Mouse (Mus musculus) bone marrow, adult 2 months (tissue): ENCODE measurements around the gene Tigit.

Source experiments
- CTCF ChIP-seq: fragments of 200-500 bp; IDR thresholded peaks from 2 replicates; pipeline ENCODE4 v1.5.1; 2011; ENCODE audit warnings: low read length, control low read depth; ENCODE audit not compliant: control insufficient read depth, insufficient read depth
- POLR2A ChIP-seq: fragments of 200-500 bp; IDR thresholded peaks from 2 replicates; pipeline ENCODE4 v1.6.1; 2011; ENCODE audit warnings: low read depth, mild to moderate bottlenecking, control low read depth, low read length, borderline replicate concordance; ENCODE audit not compliant: control insufficient read depth

GRCm38 (mm10) chr16:43708335-43709061, 44.6 kb upstream of the Tigit start:
- no peak for TF ChIP-seq POLR2A
- TF ChIP-seq CTCF: no peak
